ENCODE assay signal across 24 mouse cellular contexts in genomic region chr10:86791507-86792184, GRCm38 (mm10). TPM values are rescaled to one million over a fixed set of nuclear protein-coding genes. Genes with fewer than 3 reads are reported as not detected.
DNase-seq lines count a peak whose midpoint lies in the region; ATAC-seq and TF ChIP-seq lines count a peak whose summit lies in the region.
"Had no signal": no experiment of that assay in that cellular context is flagged by ENCODE, and none has a peak within 500 bp of the region (broad histone marks: within the 10 kb centered on the region; RNA-seq: fewer than 3 reads in every experiment).

No protein-coding gene starts in this region.

- ATAC-seq in heart, embryonic 13.5 days (ENCODE audit: extremely low read depth, insufficient number of reproducible peaks, low FRiP score, low TSS enrichment): no peak
- no peak for ATAC-seq in lung, embryonic 14.5 days (ENCODE audit: insufficient read depth)
- 0 out of 2 replicates have a peak, but pooled peaks have one; percentile 33 for ATAC-seq in stomach, embryonic 15.5 days (ENCODE audit: insufficient read depth, low FRiP score, low read depth)
- ATAC-seq: forebrain, embryonic 15.5 days; inflammation-experienced regulatory T-cells, adult 6 months; liver, embryonic 12.5 days had no signal

- TF ChIP-seq POLR2A in lung, adult 2 months (IDR thresholded peaks at IDR 0.05; ENCODE audit: borderline replicate concordance, extremely low read depth, low read depth, low read length): no peak
- TF ChIP-seq POLR2A in cerebellum, adult 2 months (IDR thresholded peaks at IDR 0.05; ENCODE audit: borderline replicate concordance, insufficient read depth, low read length): no peak

- H3K4me3 ChIP-seq in heart, embryonic 13.5 days: no peak overlapping the region
- H3K4me3 ChIP-seq in lung, embryonic 14.5 days (ENCODE audit: low read depth, low read length): no peak overlapping the region
- H3K4me3 ChIP-seq in lung, adult 2 months (replicated peaks; ENCODE audit: extremely low read depth, low read depth, low read length): no peak overlapping the region
- H3K4me3 ChIP-seq in stomach, embryonic 15.5 days (replicated peaks): no peak overlapping the region
- no peak overlapping the region for H3K4me3 ChIP-seq in cerebellum, adult 2 months (replicated peaks; ENCODE audit: insufficient read depth, low read depth, low read length)
- H3K4me3 ChIP-seq: forebrain, embryonic 15.5 days; hindbrain, embryonic 13.5 days; kidney, embryonic 15.5 days; limb, embryonic 13.5 days; liver, embryonic 12.5 days; midbrain, embryonic 10.5 days had no signal

- H3K4me2 ChIP-seq in heart, embryonic 13.5 days: no peak overlapping the region
- H3K4me2 ChIP-seq in lung, embryonic 14.5 days: 0 out of 2 replicates have a peak overlapping the region, but pooled peaks have one; percentile 20
- H3K4me2 ChIP-seq in stomach, embryonic 15.5 days: no peak overlapping the region
- H3K4me2 ChIP-seq: forebrain, embryonic 15.5 days; hindbrain, embryonic 13.5 days; kidney, embryonic 15.5 days; limb, embryonic 13.5 days; liver, embryonic 12.5 days had no signal

- no peak for TF ChIP-seq CTCF in lung, embryonic 14.5 days (IDR thresholded peaks at IDR 0.05; ENCODE audit: low read depth)
- TF ChIP-seq CTCF in lung, adult 2 months (IDR thresholded peaks at IDR 0.05; ENCODE audit: insufficient read depth, low read length): no peak
- TF ChIP-seq CTCF in cerebellum, adult 2 months (IDR thresholded peaks at IDR 0.05; ENCODE audit: borderline replicate concordance, insufficient read depth, low read depth, low read length): no peak

- WGBS in heart, embryonic 13.5 days: 61% methylated on average over 7 of the region's 7 CpGs
- WGBS in lung, embryonic 14.5 days: 44% methylated on average over 7 of the region's 7 CpGs
- 67% methylated on average over 7 of the region's 7 CpGs for WGBS in lung, adult 2 months
- WGBS in stomach, embryonic 15.5 days: 50% methylated on average over 7 of the region's 7 CpGs
- WGBS in cerebellum, adult 2 months: 93% methylated on average over 7 of the region's 7 CpGs

- H3K27me3 ChIP-seq in heart, embryonic 13.5 days (replicated peaks): no peaks in the 10 kb centered on the region
- H3K27me3 ChIP-seq in lung, embryonic 14.5 days (ENCODE audit: insufficient read depth, low read length): no peaks in the 10 kb centered on the region
- no peaks in the 10 kb centered on the region for H3K27me3 ChIP-seq in stomach, embryonic 15.5 days (replicated peaks)
- no peaks in the 10 kb centered on the region for H3K27me3 ChIP-seq in cerebellum, adult 2 months (ENCODE audit: control insufficient read depth, insufficient read depth, low read length)
- H3K27me3 ChIP-seq: forebrain, embryonic 15.5 days; hindbrain, embryonic 13.5 days; kidney, embryonic 15.5 days; limb, embryonic 13.5 days; liver, embryonic 12.5 days had no signal

- no peaks in the 10 kb centered on the region for H3K9me3 ChIP-seq in heart, embryonic 13.5 days
- H3K9me3 ChIP-seq in lung, embryonic 14.5 days (ENCODE audit: low read depth, low read length): no peaks in the 10 kb centered on the region
- H3K9me3 ChIP-seq in stomach, embryonic 15.5 days: no peaks in the 10 kb centered on the region
- H3K9me3 ChIP-seq: forebrain, embryonic 15.5 days; hindbrain, embryonic 13.5 days; kidney, embryonic 15.5 days; limb, embryonic 13.5 days; liver, embryonic 12.5 days; midbrain, embryonic 10.5 days had no signal

- no peaks in the 10 kb centered on the region for H3K36me3 ChIP-seq in heart, embryonic 13.5 days
- no peaks in the 10 kb centered on the region for H3K36me3 ChIP-seq in lung, embryonic 14.5 days (ENCODE audit: insufficient read depth)
- no peaks in the 10 kb centered on the region for H3K36me3 ChIP-seq in stomach, embryonic 15.5 days
- H3K36me3 ChIP-seq: forebrain, embryonic 15.5 days; hindbrain, embryonic 13.5 days; kidney, embryonic 15.5 days; limb, embryonic 13.5 days; liver, embryonic 12.5 days; midbrain, embryonic 10.5 days had no signal

- H3K27ac ChIP-seq in heart, embryonic 13.5 days (replicated peaks): 0 out of 2 replicates have a peak overlapping the region, but pooled peaks have one; percentile 12
- no peak overlapping the region for H3K27ac ChIP-seq in lung, embryonic 14.5 days (ENCODE audit: low read depth)
- H3K27ac ChIP-seq in stomach, embryonic 15.5 days: no peak overlapping the region
- no peak overlapping the region for H3K27ac ChIP-seq in cerebellum, adult 2 months (ENCODE audit: insufficient read depth, low read length)
- H3K27ac ChIP-seq: forebrain, embryonic 15.5 days; hindbrain, embryonic 13.5 days; kidney, embryonic 15.5 days; limb, embryonic 13.5 days; liver, embryonic 12.5 days; midbrain, embryonic 10.5 days had no signal

- intact Hi-C loops in heart, postnatal 10 days (cut with DNase I): no loop called here

- peaks cover 52% of the 10 kb centered on the region for H3K4me1 ChIP-seq in heart, embryonic 13.5 days
- no peaks in the 10 kb centered on the region for H3K4me1 ChIP-seq in lung, embryonic 14.5 days (ENCODE audit: insufficient read depth)
- peaks cover 2% of the 10 kb centered on the region; the same call in 1 of the 2 replicates for H3K4me1 ChIP-seq in lung, adult 2 months (ENCODE audit: control insufficient read depth, insufficient read depth, low read length)
- H3K4me1 ChIP-seq in stomach, embryonic 15.5 days: peaks cover 12% of the 10 kb centered on the region
- H3K4me1 ChIP-seq in cerebellum, adult 2 months (ENCODE audit: control insufficient read depth, insufficient read depth, low read length): peaks cover 29% of the 10 kb centered on the region

- H3K9ac ChIP-seq in heart, embryonic 13.5 days: no peak overlapping the region
- no peak overlapping the region for H3K9ac ChIP-seq in lung, embryonic 14.5 days
- H3K9ac ChIP-seq in stomach, embryonic 15.5 days: no peak overlapping the region
- H3K9ac ChIP-seq: forebrain, embryonic 15.5 days; hindbrain, embryonic 13.5 days; kidney, embryonic 15.5 days; limb, embryonic 13.5 days; liver, embryonic 12.5 days had no signal

- DNase-seq in adrenal gland, adult (ENCODE audit: inconsistent age in 2 of 2, low spot score in 1 of 2): peak; percentile 54 to 76
- DNase-seq in adrenal gland, adult 8-10 months: no peak
- DNase-seq in heart, postnatal 10 days: no peak
- DNase-seq in lung, embryonic 14.5 days: no peak
- no peak for DNase-seq in lung, adult 2 months
- DNase-seq in cerebellum, adult 2 months: no peak
- DNase-seq: cerebellum, adult 8-10 months; gastrocnemius, postnatal 10 days; heart, adult 18-20 months; heart, postnatal 36 days; kidney, postnatal 36 days; lung, adult 18-20 months; right cerebral cortex, postnatal 4 days; thymus, postnatal 14 days had no signal

RNA-seq across cellular contexts. Expression of gene Nt5dc3, which starts 12.8 kb away (rescaled TPM):
- 10 to 100 TPM; 44.4 to 80.1 (median 57.1) TPM for total RNA-seq in adrenal gland, adult 8-10 months (2022)
- polyA plus RNA-seq in heart, embryonic 13.5 days (2015; fragmentation: Nextera tagmentation; extraction: Ambion mirVana): 1.9 and 2.1 TPM in 2 replicates
- 10 to 100 TPM; 37.4 to 41.9 TPM for total RNA-seq in heart, postnatal 10 days (2021)
- polyA plus RNA-seq in lung, embryonic 14.5 days (2014; fragmentation: Nextera tagmentation; extraction: Ambion mirVana): 1.5 and 1.9 TPM in 2 replicates
- polyA plus RNA-seq in lung, adult 2 months (2012; rRNA removed): 8.6 and 12.8 TPM in 2 replicates
- 1.5 and 1.8 TPM in 2 replicates for polyA plus RNA-seq in stomach, embryonic 15.5 days (2015; fragmentation: Nextera tagmentation; extraction: Ambion mirVana)
- 44.2 and 48.9 TPM in 2 replicates for polyA plus RNA-seq in cerebellum, adult 2 months (2012; rRNA removed)

RNA-seq across cellular contexts. Expression of gene Gm49358, which starts 27.9 kb away (rescaled TPM):
- total RNA-seq in adrenal gland, adult 8-10 months (2022): 10 to 100 TPM in 3 of 4 experiments, 1 to 10 TPM in 1; 6.1 to 31.4 (median 18.2) TPM
- not detected in 2 replicates for polyA plus RNA-seq in heart, embryonic 13.5 days (2015; fragmentation: Nextera tagmentation; extraction: Ambion mirVana)
- 10 to 100 TPM; 11.8 to 16.2 TPM for total RNA-seq in heart, postnatal 10 days (2021)
- 0.24 TPM in 1 of 2 replicates, not detected in the other for polyA plus RNA-seq in lung, embryonic 14.5 days (2014; fragmentation: Nextera tagmentation; extraction: Ambion mirVana)
- not detected in 2 replicates for polyA plus RNA-seq in lung, adult 2 months (2012; rRNA removed)
- not detected in 2 replicates for polyA plus RNA-seq in stomach, embryonic 15.5 days (2015; fragmentation: Nextera tagmentation; extraction: Ambion mirVana)
- polyA plus RNA-seq in cerebellum, adult 2 months (2012; rRNA removed): not detected in 2 replicates
- total RNA-seq: midbrain, postnatal 0 days had no signal
- polyA plus RNA-seq: forebrain, embryonic 15.5 days; hindbrain, embryonic 13.5 days; inflammation-experienced regulatory T-cells, adult 6 months; kidney, embryonic 15.5 days; liver, embryonic 12.5 days; midbrain, embryonic 10.5 days; midbrain, postnatal 0 days had no signal

Comparison
In these comparisons a context has a peak if more than half of its experiments do, and no peak if none do; other contexts are left out.
1. DNase-seq: peak in adrenal gland, adult (2 of 2); none in adrenal gland, adult 8-10 months (single experiment), heart, postnatal 10 days (0 of 2), lung, embryonic 14.5 days (single experiment), lung, adult 2 months (single experiment) and cerebellum, adult 2 months (0 of 2).